Mouse (Mus musculus) cerebellum, adult 2 months (tissue): Measurements from ENCODE around the gene Krt15.

Experiments
- CTCF ChIP-seq: fragments of 200-500 bp; IDR thresholded peaks from 2 replicates; pipeline ENCODE4 v1.5.1; 2011; ENCODE audit warnings: low read depth, mild to moderate bottlenecking, control low read depth, low read length, moderate library complexity, borderline replicate concordance; ENCODE audit not compliant: insufficient read depth
- POLR2A ChIP-seq: fragments of 200-500 bp; IDR thresholded peaks from 2 replicates; pipeline ENCODE4 v1.6.1; 2011; ENCODE audit warnings: low read length, control low read depth, borderline replicate concordance; ENCODE audit not compliant: insufficient read depth

GRCm38 (mm10) chr11:100139391-100139790 lies 3.7 kb upstream of the Krt15 start:
- TF ChIP-seq POLR2A (no peak), CTCF (no peak)
